Mouse (Mus musculus): ENCODE measurements around the gene March10. TPM values are rescaled to one million over a fixed set of nuclear protein-coding genes. Genes with fewer than 3 reads are reported as not detected.
A peak's percentile ranks its signal among the peaks of the same experiment; 100 is the strongest.

Gene March10
- 1 to 10 TPM in 1 of 2 experiments, under 1 TPM in 1; 0.31 to 1.0 TPM for total RNA-seq (2021)
- long read RNA-seq: 0 reads

GRCm38 (mm10) chr11:105456497-105456907, at the start of gene March10:
March10 (minus strand) TSS chr11:105456735.
- peak; percentile 74 to 81 for DNase-seq (ENCODE audit: low spot score in 2 of 2)

GRCm38 (mm10) chr11:105506322-105506721, 49.8 kb upstream of the March10 start:
- DNase-seq (ENCODE audit: low spot score in 2 of 2): no peak

- DNase-seq (ENCODE audit: low spot score in 2 of 2): no peak
Observed at GRCm38 (mm10) chr11:105505038-105505437, 48.5 kb upstream of the March10 start.

- no peak for DNase-seq (ENCODE audit: low spot score in 2 of 2)
Observed at GRCm38 (mm10) chr11:105502311-105502710, 45.8 kb upstream of the March10 start.

- DNase-seq (ENCODE audit: low spot score in 2 of 2): no peak
Observed at GRCm38 (mm10) chr11:105497505-105497904, 41.0 kb upstream of the March10 start.

GRCm38 (mm10) chr11:105496665-105497064, 40.1 kb upstream of the March10 start:
- DNase-seq (ENCODE audit: low spot score in 2 of 2): no peak

GRCm38 (mm10) chr11:105495591-105496270, 39.2 kb upstream of the March10 start:
- DNase-seq (ENCODE audit: low spot score in 2 of 2): no peak

- no peak for DNase-seq (ENCODE audit: low spot score in 2 of 2)
Observed at GRCm38 (mm10) chr11:105494786-105495369, 38.3 kb upstream of the March10 start.

- DNase-seq (ENCODE audit: low spot score in 2 of 2): no peak
Observed at GRCm38 (mm10) chr11:105492392-105492791, 35.9 kb upstream of the March10 start.

GRCm38 (mm10) chr11:105490971-105491370, 34.4 kb upstream of the March10 start:
- DNase-seq (ENCODE audit: low spot score in 2 of 2): no peak

GRCm38 (mm10) chr11:105485412-105485811, 28.9 kb upstream of the March10 start:
- DNase-seq (ENCODE audit: low spot score in 2 of 2): no peak

GRCm38 (mm10) chr11:105484993-105485392, 28.5 kb upstream of the March10 start:
- no peak for DNase-seq (ENCODE audit: low spot score in 2 of 2)

- no peak for DNase-seq (ENCODE audit: low spot score in 2 of 2)
Observed at GRCm38 (mm10) chr11:105482747-105483146, 26.2 kb upstream of the March10 start.

- DNase-seq (ENCODE audit: low spot score in 2 of 2): no peak
Observed at GRCm38 (mm10) chr11:105474746-105475145, 18.2 kb upstream of the March10 start.

GRCm38 (mm10) chr11:105474352-105474736, 17.8 kb upstream of the March10 start:
- DNase-seq (ENCODE audit: low spot score in 2 of 2): no peak

GRCm38 (mm10) chr11:105473716-105474351, 17.3 kb upstream of the March10 start:
- no peak for DNase-seq (ENCODE audit: low spot score in 2 of 2)

- DNase-seq (ENCODE audit: low spot score in 2 of 2): no peak
Observed at GRCm38 (mm10) chr11:105472610-105473009, 16.1 kb upstream of the March10 start.

- DNase-seq (ENCODE audit: low spot score in 2 of 2): no peak
Observed at GRCm38 (mm10) chr11:105470896-105471295, 14.4 kb upstream of the March10 start.

GRCm38 (mm10) chr11:105469561-105469960, 13.0 kb upstream of the March10 start:
- no peak for DNase-seq (ENCODE audit: low spot score in 2 of 2)

GRCm38 (mm10) chr11:105469091-105469507, 12.6 kb upstream of the March10 start:
- DNase-seq (ENCODE audit: low spot score in 2 of 2): no peak

GRCm38 (mm10) chr11:105468436-105468835, 11.9 kb upstream of the March10 start:
- DNase-seq (ENCODE audit: low spot score in 2 of 2): no peak

- DNase-seq (ENCODE audit: low spot score in 2 of 2): no peak
Observed at GRCm38 (mm10) chr11:105467816-105468215, 11.3 kb upstream of the March10 start.

All from layer of hippocampus, postnatal 10 days (tissue).